8 mouse cellular contexts compared by ENCODE assay signal in genomic region chr7:19327128-19327527, GRCm38 (mm10). TPM values are rescaled to one million over a fixed set of nuclear protein-coding genes. Genes with fewer than 3 reads are reported as not detected.
DNase-seq lines count a peak whose midpoint lies in the region; ATAC-seq and TF ChIP-seq lines count a peak whose summit lies in the region.

No protein-coding gene starts in this region.

- no peak for TF ChIP-seq POLR2A in brain, embryonic 14.5 days (IDR thresholded peaks at IDR 0.05; ENCODE audit: borderline replicate concordance, extremely low read depth, insufficient read depth, insufficient read length, poor library complexity, severe bottlenecking)

- no peaks in the 10 kb centered on the region for H3K36me3 ChIP-seq in heart, embryonic 13.5 days
- H3K36me3 ChIP-seq in liver, embryonic 14.5 days (replicated peaks; ENCODE audit: control insufficient read depth, insufficient read depth, low read depth), result no peaks in the 10 kb centered on the region
- no peaks in the 10 kb centered on the region for H3K36me3 ChIP-seq in neural tube, embryonic 11.5 days (ENCODE audit: control insufficient read depth, insufficient read depth, low read length)

- peak overlapping the region; percentile 65 for H3K9ac ChIP-seq in heart, embryonic 13.5 days
- H3K9ac ChIP-seq in liver, embryonic 14.5 days (replicated peaks), result peak overlapping the region; percentile 43
- peak overlapping the region; percentile 44 for H3K9ac ChIP-seq in neural tube, embryonic 11.5 days (ENCODE audit: low read length)

- H3K27ac ChIP-seq in heart, embryonic 13.5 days (replicated peaks), result peak overlapping the region; percentile 90
- H3K27ac ChIP-seq in liver, embryonic 14.5 days, result no peak overlapping the region
- H3K27ac ChIP-seq in neural tube, embryonic 11.5 days (ENCODE audit: low read depth, low read length), result peak overlapping the region; percentile 56; the same call in 1 of the 2 replicates

- H3K4me2 ChIP-seq in heart, embryonic 13.5 days, result peak overlapping the region; percentile 73
- H3K4me2 ChIP-seq in liver, embryonic 14.5 days (ENCODE audit: low read depth), result peak overlapping the region; percentile 75
- peak overlapping the region; percentile 40 for H3K4me2 ChIP-seq in neural tube, embryonic 11.5 days (ENCODE audit: low read depth)

- no peak for TF ChIP-seq EP300 in liver, embryonic 14.5 days (IDR thresholded peaks at IDR 0.05; ENCODE audit: low read depth)

- under 1% methylated on average over 22 of the region's 22 CpGs for WGBS in heart, embryonic 13.5 days
- WGBS in liver, embryonic 14.5 days (ENCODE audit: insufficient replicate concordance), result 1% methylated on average over 22 of the region's 22 CpGs
- WGBS in neural tube, embryonic 11.5 days, result under 1% methylated on average over 22 of the region's 22 CpGs

- peaks cover 7% of the 10 kb centered on the region; the same call in 1 of the 2 replicates for H3K27me3 ChIP-seq in heart, embryonic 13.5 days (replicated peaks)
- H3K27me3 ChIP-seq in liver, embryonic 14.5 days (ENCODE audit: control insufficient read depth, insufficient read depth, low read length), result no peaks in the 10 kb centered on the region; the same call in 1 of the 2 replicates
- H3K27me3 ChIP-seq in neural tube, embryonic 11.5 days (ENCODE audit: control insufficient read depth, insufficient read depth, low read length), result no peaks in the 10 kb centered on the region

- DNase-seq in B cell, adult 2 months, result peak; percentile 66 to 70
- peak; percentile 92 for DNase-seq in brain, embryonic 14.5 days (ENCODE audit: low read depth)
- DNase-seq in kidney, postnatal 10 days, result peak; percentile 94
- peak; percentile 73 to 93 (median 74) for DNase-seq in liver, embryonic 14.5 days (ENCODE audit: low read depth in 3 of 3, low spot score in 3 of 3)
- peak; percentile 82 for DNase-seq in neural tube, embryonic 11.5 days (ENCODE audit: low spot score)
- peak; percentile 67 to 87 for DNase-seq in urinary bladder, adult 18-20 months (ENCODE audit: low spot score in 2 of 2)

- ATAC-seq in erythroid progenitor cell, adult 5-6 weeks (replicated peaks; ENCODE audit: low FRiP score, poor library complexity, severe bottlenecking), result peak; percentile 87
- ATAC-seq in heart, embryonic 13.5 days (ENCODE audit: extremely low read depth, insufficient number of reproducible peaks, low FRiP score, low TSS enrichment), result peak; percentile 71
- peak; percentile 76 for ATAC-seq in liver, embryonic 14.5 days (ENCODE audit: insufficient read depth)
- peak; percentile 61; the same call in 1 of the 2 replicates for ATAC-seq in neural tube, embryonic 11.5 days (ENCODE audit: insufficient read depth, low FRiP score, low TSS enrichment)

- TF ChIP-seq CTCF in brain, embryonic 14.5 days (IDR thresholded peaks at IDR 0.05; ENCODE audit: borderline replicate concordance, extremely low read depth, insufficient read depth, insufficient read length), result no peak
- TF ChIP-seq CTCF in liver, embryonic 14.5 days (IDR thresholded peaks at IDR 0.05; ENCODE audit: low read depth), result no peak

- H3K4me1 ChIP-seq in heart, embryonic 13.5 days, result peaks cover 45% of the 10 kb centered on the region
- H3K4me1 ChIP-seq in liver, embryonic 14.5 days (replicated peaks; ENCODE audit: control insufficient read depth in 2 of 2, insufficient read depth in 2 of 2, low read length in 1 of 2), result peaks cover 13 to 17% of the 10 kb centered on the region in 2 experiments
- peaks cover 8% of the 10 kb centered on the region for H3K4me1 ChIP-seq in neural tube, embryonic 11.5 days (ENCODE audit: control insufficient read depth, insufficient read depth, low read length)

- H3K4me3 ChIP-seq in heart, embryonic 13.5 days, result peak overlapping the region; percentile 44
- peak overlapping the region; percentile 12 to 42 for H3K4me3 ChIP-seq in liver, embryonic 14.5 days (ENCODE audit: insufficient read depth in 1 of 2, low read depth in 2 of 2, low read length in 2 of 2)
- H3K4me3 ChIP-seq in neural tube, embryonic 11.5 days (ENCODE audit: low read depth, low read length), result peak overlapping the region; percentile 28

- H3K9me3 ChIP-seq in heart, embryonic 13.5 days, result no peaks in the 10 kb centered on the region
- no peaks in the 10 kb centered on the region for H3K9me3 ChIP-seq in liver, embryonic 14.5 days (ENCODE audit: control insufficient read depth, low read length)
- no peaks in the 10 kb centered on the region for H3K9me3 ChIP-seq in neural tube, embryonic 11.5 days (ENCODE audit: control insufficient read depth, low read length)

RNA-seq across cellular contexts. Expression of gene Fosb, which starts 17.3 kb away (rescaled TPM):
- polyA plus RNA-seq in brain, embryonic 14.5 days (2012; rRNA removed), result 0.19 and 0.23 TPM in 2 replicates
- total RNA-seq in erythroid progenitor cell, adult 5-6 weeks (2015; ENCODE audit: low replicate concordance), result 6.3 and 7.9 TPM in 2 replicates
- 1.3 and 3.3 TPM in 2 replicates for total RNA-seq in erythroid progenitor cell, adult 5-6 weeks (2017; ENCODE audit: low replicate concordance)
- polyA plus RNA-seq in heart, embryonic 13.5 days (2015; fragmentation: Nextera tagmentation; extraction: Ambion mirVana), result 0.14 and 0.16 TPM in 2 replicates
- polyA plus RNA-seq in liver, embryonic 14.5 days (2012; rRNA removed), result 0.03 and 0.04 TPM in 2 replicates
- not detected in 2 replicates for polyA plus RNA-seq in liver, embryonic 14.5 days (2014; fragmentation: Nextera tagmentation; extraction: Ambion mirVana)
- polyA plus RNA-seq in neural tube, embryonic 11.5 days (2014; fragmentation: Nextera tagmentation; extraction: Ambion mirVana), result 0.07 TPM in 1 of 2 replicates, not detected in the other

RNA-seq across cellular contexts. Expression of gene Ercc1, which starts 17.4 kb away (rescaled TPM):
- 65.1 and 81.9 TPM in 2 replicates for polyA plus RNA-seq in brain, embryonic 14.5 days (2012; rRNA removed)
- 3.6 and 12.6 TPM in 2 replicates for total RNA-seq in erythroid progenitor cell, adult 5-6 weeks (2015; ENCODE audit: low replicate concordance)
- 1.2 and 1.8 TPM in 2 replicates for total RNA-seq in erythroid progenitor cell, adult 5-6 weeks (2017; ENCODE audit: low replicate concordance)
- polyA plus RNA-seq in heart, embryonic 13.5 days (2015; fragmentation: Nextera tagmentation; extraction: Ambion mirVana), result 62.6 and 62.7 TPM in 2 replicates
- 8.5 and 9.8 TPM in 2 replicates for polyA plus RNA-seq in liver, embryonic 14.5 days (2012; rRNA removed)
- 15.7 and 19.2 TPM in 2 replicates for polyA plus RNA-seq in liver, embryonic 14.5 days (2014; fragmentation: Nextera tagmentation; extraction: Ambion mirVana)
- 91.8 and 93.3 TPM in 2 replicates for polyA plus RNA-seq in neural tube, embryonic 11.5 days (2014; fragmentation: Nextera tagmentation; extraction: Ambion mirVana)

RNA-seq across cellular contexts. Expression of gene Cd3eap, which starts 32.2 kb away (rescaled TPM):
- polyA plus RNA-seq in brain, embryonic 14.5 days (2012; rRNA removed), result 11.9 and 12.7 TPM in 2 replicates
- total RNA-seq in erythroid progenitor cell, adult 5-6 weeks (2015; ENCODE audit: low replicate concordance), result 2.1 and 3.6 TPM in 2 replicates
- 0.45 and 4.0 TPM in 2 replicates for total RNA-seq in erythroid progenitor cell, adult 5-6 weeks (2017; ENCODE audit: low replicate concordance)
- 17.4 and 19.8 TPM in 2 replicates for polyA plus RNA-seq in heart, embryonic 13.5 days (2015; fragmentation: Nextera tagmentation; extraction: Ambion mirVana)
- polyA plus RNA-seq in liver, embryonic 14.5 days (2012; rRNA removed), result 4.5 and 6.7 TPM in 2 replicates
- polyA plus RNA-seq in liver, embryonic 14.5 days (2014; fragmentation: Nextera tagmentation; extraction: Ambion mirVana), result 7.2 and 7.8 TPM in 2 replicates
- polyA plus RNA-seq in neural tube, embryonic 11.5 days (2014; fragmentation: Nextera tagmentation; extraction: Ambion mirVana), result 17.8 and 18.0 TPM in 2 replicates

RNA-seq across cellular contexts. Expression of gene Ppp1r13l, which starts 32.4 kb away (rescaled TPM):
- polyA plus RNA-seq in brain, embryonic 14.5 days (2012; rRNA removed), result 8.2 and 8.9 TPM in 2 replicates
- not detected in 2 replicates for total RNA-seq in erythroid progenitor cell, adult 5-6 weeks (2015; ENCODE audit: low replicate concordance)
- total RNA-seq in erythroid progenitor cell, adult 5-6 weeks (2017; ENCODE audit: low replicate concordance), result 0.64 and 1.7 TPM in 2 replicates
- polyA plus RNA-seq in heart, embryonic 13.5 days (2015; fragmentation: Nextera tagmentation; extraction: Ambion mirVana), result 12.8 and 13.0 TPM in 2 replicates
- 2.3 TPM in 2 replicates for polyA plus RNA-seq in liver, embryonic 14.5 days (2012; rRNA removed)
- polyA plus RNA-seq in liver, embryonic 14.5 days (2014; fragmentation: Nextera tagmentation; extraction: Ambion mirVana), result 0.65 and 1.0 TPM in 2 replicates
- polyA plus RNA-seq in neural tube, embryonic 11.5 days (2014; fragmentation: Nextera tagmentation; extraction: Ambion mirVana), result 3.4 and 4.7 TPM in 2 replicates

RNA-seq across cellular contexts. Expression of gene Rtn2, which starts 44.7 kb away (rescaled TPM):
- polyA plus RNA-seq in brain, embryonic 14.5 days (2012; rRNA removed), result 159 and 189 TPM in 2 replicates
- total RNA-seq in erythroid progenitor cell, adult 5-6 weeks (2015; ENCODE audit: low replicate concordance), result 4.0 TPM in 1 of 2 replicates, not detected in the other
- total RNA-seq in erythroid progenitor cell, adult 5-6 weeks (2017; ENCODE audit: low replicate concordance), result not detected in 2 replicates
- 26.1 and 29.3 TPM in 2 replicates for polyA plus RNA-seq in heart, embryonic 13.5 days (2015; fragmentation: Nextera tagmentation; extraction: Ambion mirVana)
- 2.9 and 4.1 TPM in 2 replicates for polyA plus RNA-seq in liver, embryonic 14.5 days (2012; rRNA removed)
- 2.6 and 3.0 TPM in 2 replicates for polyA plus RNA-seq in liver, embryonic 14.5 days (2014; fragmentation: Nextera tagmentation; extraction: Ambion mirVana)
- polyA plus RNA-seq in neural tube, embryonic 11.5 days (2014; fragmentation: Nextera tagmentation; extraction: Ambion mirVana), result 58.2 and 60.2 TPM in 2 replicates
